Mouse (Mus musculus): Measurements from ENCODE around the gene Csgalnact2. TPM values are rescaled to one million over a fixed set of nuclear protein-coding genes. Genes with fewer than 3 reads are reported as not detected.

Csgalnact2 gene
- polyA plus RNA-seq, 1 experiment from 2014 or later, result 8.7 TPM

DNA sequence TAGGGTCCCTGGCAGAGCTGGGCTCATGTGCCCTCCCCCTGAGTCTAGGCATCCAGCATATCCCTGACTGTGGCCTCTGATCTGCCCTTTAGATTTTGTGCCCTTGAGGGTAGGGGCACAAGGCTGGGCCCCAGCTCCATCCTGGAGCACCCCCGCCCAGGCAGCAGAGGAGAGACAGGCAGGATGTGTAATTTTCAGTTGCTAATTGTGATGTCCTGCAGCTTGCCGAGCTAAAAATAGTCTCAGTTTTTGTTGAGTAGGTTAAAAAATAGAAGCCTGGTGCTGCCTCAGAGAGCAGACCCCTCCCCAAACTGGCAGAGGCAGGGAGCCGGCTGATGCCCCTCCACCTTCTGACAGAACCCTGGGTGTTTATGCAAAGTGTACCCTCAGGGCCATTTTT, 64.8 kb downstream of the Csgalnact2 start:
- no peak for DNase-seq (ENCODE audit: low spot score)
- H3K4me1 ChIP-seq (replicated peaks; ENCODE audit: control insufficient read depth, insufficient read depth, low read length), result no peaks in the 10 kb centered on the region
- H3K36me3 ChIP-seq (ENCODE audit: control insufficient read depth, insufficient read depth, low read length), result no peaks in the 10 kb centered on the region
- 69% methylated on average over 3 of the region's 3 CpGs for WGBS
- H3K4me3 ChIP-seq (ENCODE audit: low read depth, low read length), result no peak overlapping the region
- H3K9ac ChIP-seq (ENCODE audit: low read depth, low read length), result no peak overlapping the region
- no peaks in the 10 kb centered on the region for H3K9me3 ChIP-seq (ENCODE audit: control insufficient read depth, low read length)
- no peak overlapping the region for H3K4me2 ChIP-seq (replicated peaks; ENCODE audit: low read depth, low read length)
- no peak overlapping the region for H3K27ac ChIP-seq (ENCODE audit: low read depth, low read length)
- H3K27me3 ChIP-seq (ENCODE audit: control insufficient read depth, insufficient read depth, low read length), result no peaks in the 10 kb centered on the region
- ATAC-seq (ENCODE audit: low FRiP score), result no peak

DNA sequence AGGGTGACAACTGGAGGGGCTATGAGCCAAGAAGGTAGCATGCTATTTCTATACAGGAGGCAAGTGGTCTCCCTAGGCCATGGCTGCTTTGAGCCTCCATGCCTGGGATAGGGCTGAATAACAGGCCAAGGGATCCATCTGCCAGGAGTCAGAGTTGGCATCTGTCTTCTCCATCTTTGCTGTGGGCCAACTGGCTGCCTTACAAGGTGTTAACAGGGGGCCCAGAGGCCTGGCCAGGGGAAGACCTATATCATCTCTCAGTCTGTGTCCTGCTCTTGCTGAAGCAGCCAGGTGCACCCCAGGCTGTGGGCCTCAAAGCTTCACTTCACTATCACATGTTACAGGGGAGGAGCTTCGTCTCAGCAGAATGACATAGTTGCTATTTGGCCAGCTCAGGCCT, 66.8 kb downstream of the Csgalnact2 start:
- no peak for DNase-seq (ENCODE audit: low spot score)

DNA sequence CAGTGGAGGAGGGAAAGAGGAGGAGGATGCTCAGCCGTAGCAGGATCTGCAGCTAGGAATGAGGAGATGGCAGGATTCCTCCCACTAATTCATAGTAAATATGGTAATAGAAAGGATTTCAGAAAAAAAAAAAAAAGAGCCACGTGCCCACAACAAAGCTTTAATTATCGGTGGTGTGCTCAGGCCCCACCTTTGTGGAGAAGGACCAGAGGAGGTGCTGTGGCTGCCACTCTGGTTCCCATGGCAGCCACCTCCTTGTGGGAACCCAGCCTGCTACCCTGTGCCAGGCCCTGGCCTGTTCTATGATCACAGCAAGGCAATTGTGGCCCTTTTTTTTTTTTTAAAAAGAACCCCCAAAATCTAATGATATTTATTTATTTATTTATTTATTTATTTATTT, 67.5 kb downstream of the Csgalnact2 start:
- Histone ChIP-seq H3K4me1 (replicated peaks; ENCODE audit: control insufficient read depth, insufficient read depth, low read length) (no peaks in the 10 kb centered on the region; the same call in 1 of the 2 replicates), H3K27ac (ENCODE audit: low read depth, low read length) (no peak overlapping the region), H3K27me3 (ENCODE audit: control insufficient read depth, insufficient read depth, low read length) (peaks cover 5% of the 10 kb centered on the region), H3K9ac (ENCODE audit: low read depth, low read length) (no peak overlapping the region), H3K4me2 (replicated peaks; ENCODE audit: low read depth, low read length) (no peak overlapping the region), H3K4me3 (ENCODE audit: low read depth, low read length) (no peak overlapping the region), H3K36me3 (ENCODE audit: control insufficient read depth, insufficient read depth, low read length) (no peaks in the 10 kb centered on the region), H3K9me3 (ENCODE audit: control insufficient read depth, low read length) (no peaks in the 10 kb centered on the region)
- WGBS, result 83% methylated on average over 3 of the region's 3 CpGs
- DNase-seq (ENCODE audit: low spot score) (no peak), ATAC-seq (ENCODE audit: low FRiP score) (no peak)

More for the DNA sequence above, 66.8 kb downstream of the Csgalnact2 start:
- Histone ChIP-seq H3K27me3 (ENCODE audit: control insufficient read depth, insufficient read depth, low read length) (peaks cover 2% of the 10 kb centered on the region; the same call in 1 of the 2 replicates), H3K27ac (ENCODE audit: low read depth, low read length) (no peak overlapping the region), H3K9me3 (ENCODE audit: control insufficient read depth, low read length) (no peaks in the 10 kb centered on the region), H3K4me2 (replicated peaks; ENCODE audit: low read depth, low read length) (no peak overlapping the region), H3K9ac (ENCODE audit: low read depth, low read length) (no peak overlapping the region), H3K4me3 (ENCODE audit: low read depth, low read length) (no peak overlapping the region), H3K36me3 (ENCODE audit: control insufficient read depth, insufficient read depth, low read length) (no peaks in the 10 kb centered on the region), H3K4me1 (replicated peaks; ENCODE audit: control insufficient read depth, insufficient read depth, low read length) (no peaks in the 10 kb centered on the region)
- ATAC-seq (ENCODE audit: low FRiP score), result no peak
- 86% methylated on average over 1 of the region's 1 CpGs for WGBS

DNA sequence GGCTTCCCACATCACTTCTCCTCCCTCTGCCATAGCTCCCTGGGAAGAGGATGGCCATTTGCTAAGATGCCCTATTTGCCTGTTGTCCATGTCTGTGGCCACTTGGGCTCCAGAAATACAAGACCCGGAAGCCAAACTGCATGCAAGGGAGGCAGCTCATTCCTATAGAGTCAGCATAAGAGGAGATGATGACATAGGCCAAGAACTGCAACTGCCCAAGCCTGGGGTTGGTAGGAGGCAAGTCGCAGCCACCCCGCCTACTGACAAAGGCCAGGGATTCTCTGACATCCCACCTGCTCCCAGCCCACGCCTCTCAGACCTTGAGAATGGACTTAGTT, 68.0 kb downstream of the Csgalnact2 start:
- Histone ChIP-seq H3K36me3 (ENCODE audit: control insufficient read depth, insufficient read depth, low read length) (no peaks in the 10 kb centered on the region), H3K4me2 (replicated peaks; ENCODE audit: low read depth, low read length) (no peak overlapping the region), H3K4me3 (ENCODE audit: low read depth, low read length) (no peak overlapping the region), H3K9me3 (ENCODE audit: control insufficient read depth, low read length) (no peaks in the 10 kb centered on the region), H3K27me3 (ENCODE audit: control insufficient read depth, insufficient read depth, low read length) (peaks cover 5% of the 10 kb centered on the region), H3K9ac (ENCODE audit: low read depth, low read length) (no peak overlapping the region), H3K27ac (ENCODE audit: low read depth, low read length) (no peak overlapping the region), H3K4me1 (replicated peaks; ENCODE audit: control insufficient read depth, insufficient read depth, low read length) (no peaks in the 10 kb centered on the region; the same call in 1 of the 2 replicates)
- DNase-seq (ENCODE audit: low spot score) (no peak), ATAC-seq (ENCODE audit: low FRiP score) (no peak)
- 78% methylated on average over 4 of the region's 4 CpGs for whole genome bisulfite sequencing

DNA sequence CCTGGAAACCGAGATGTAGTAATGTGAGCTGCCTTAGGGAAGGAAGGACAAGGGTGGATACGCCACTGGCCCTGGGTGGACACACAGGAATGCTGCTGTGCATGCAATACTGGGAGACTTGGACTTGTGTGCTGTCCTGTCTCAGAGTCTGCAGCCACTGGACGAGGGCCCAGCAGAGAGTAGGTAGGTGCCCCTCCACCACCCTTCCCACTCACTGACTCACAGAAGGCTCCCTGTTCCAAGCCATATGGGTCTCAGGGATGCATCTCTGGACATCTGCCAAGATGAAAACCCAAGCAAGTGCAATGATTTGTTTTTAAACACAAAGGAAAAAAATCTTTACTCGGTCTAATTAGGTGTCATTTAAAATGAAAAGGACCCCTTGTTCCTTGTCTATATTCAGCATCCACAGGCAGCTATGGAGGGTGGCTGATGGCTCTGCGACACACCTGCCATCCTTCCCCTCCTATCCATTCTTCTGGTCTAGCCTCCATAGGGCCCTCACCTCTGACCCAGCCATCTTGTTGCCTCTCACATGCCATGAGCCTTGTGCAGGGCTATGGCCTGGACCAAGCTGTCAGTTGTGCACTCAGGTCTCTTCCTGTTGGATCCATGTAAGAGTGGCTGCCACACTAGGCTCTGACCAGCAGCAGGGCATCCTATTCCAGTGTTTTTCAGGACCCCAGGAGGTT, 68.5 kb downstream of the Csgalnact2 start:
- Histone ChIP-seq H3K4me1 (replicated peaks; ENCODE audit: control insufficient read depth, insufficient read depth, low read length) (peaks cover 4% of the 10 kb centered on the region; the same call in 1 of the 2 replicates), H3K4me2 (replicated peaks; ENCODE audit: low read depth, low read length) (no peak overlapping the region), H3K9ac (ENCODE audit: low read depth, low read length) (no peak overlapping the region), H3K4me3 (ENCODE audit: low read depth, low read length) (no peak overlapping the region), H3K27ac (ENCODE audit: low read depth, low read length) (no peak overlapping the region), H3K9me3 (ENCODE audit: control insufficient read depth, low read length) (no peaks in the 10 kb centered on the region), H3K36me3 (ENCODE audit: control insufficient read depth, insufficient read depth, low read length) (no peaks in the 10 kb centered on the region), H3K27me3 (ENCODE audit: control insufficient read depth, insufficient read depth, low read length) (peaks cover 10% of the 10 kb centered on the region)
- DNase-seq (ENCODE audit: low spot score) (no peak), ATAC-seq (ENCODE audit: low FRiP score) (no peak)
- WGBS, result 82% methylated on average over 5 of the region's 5 CpGs

DNA sequence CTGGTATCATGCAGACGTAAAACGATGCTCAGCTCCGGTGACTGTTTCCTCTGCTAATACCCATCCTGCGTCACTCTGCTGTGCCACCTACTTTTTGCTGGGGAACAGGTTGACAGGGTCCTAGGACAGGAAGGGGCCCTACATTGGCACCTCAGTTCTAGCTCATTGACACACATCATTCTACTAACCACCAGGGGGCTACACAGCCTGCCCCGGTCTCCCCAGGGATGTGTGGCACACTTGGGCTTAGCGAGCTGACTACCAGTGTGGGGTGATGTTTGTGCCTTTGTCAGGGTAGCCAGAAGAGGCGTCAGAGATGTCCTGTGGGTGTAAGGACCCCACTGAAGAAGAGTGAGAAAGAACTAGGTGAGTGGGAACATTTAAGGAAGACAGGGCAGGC, 71.2 kb downstream of the Csgalnact2 start:
- no peak overlapping the region for H3K9ac ChIP-seq (ENCODE audit: low read depth, low read length)
- H3K27ac ChIP-seq (ENCODE audit: low read depth, low read length), result no peak overlapping the region
- H3K4me1 ChIP-seq (replicated peaks; ENCODE audit: control insufficient read depth, insufficient read depth, low read length), result peaks cover 4% of the 10 kb centered on the region; the same call in 1 of the 2 replicates
- ATAC-seq (ENCODE audit: low FRiP score) (no peak), DNase-seq (ENCODE audit: low spot score) (no peak)
- H3K9me3 ChIP-seq (ENCODE audit: control insufficient read depth, low read length), result no peaks in the 10 kb centered on the region
- no peak overlapping the region for H3K4me3 ChIP-seq (ENCODE audit: low read depth, low read length)
- WGBS, result 69% methylated on average over 7 of the region's 7 CpGs
- no peak overlapping the region for H3K4me2 ChIP-seq (replicated peaks; ENCODE audit: low read depth, low read length)
- H3K27me3 ChIP-seq (ENCODE audit: control insufficient read depth, insufficient read depth, low read length), result peaks cover 12% of the 10 kb centered on the region
- no peaks in the 10 kb centered on the region for H3K36me3 ChIP-seq (ENCODE audit: control insufficient read depth, insufficient read depth, low read length)

DNA sequence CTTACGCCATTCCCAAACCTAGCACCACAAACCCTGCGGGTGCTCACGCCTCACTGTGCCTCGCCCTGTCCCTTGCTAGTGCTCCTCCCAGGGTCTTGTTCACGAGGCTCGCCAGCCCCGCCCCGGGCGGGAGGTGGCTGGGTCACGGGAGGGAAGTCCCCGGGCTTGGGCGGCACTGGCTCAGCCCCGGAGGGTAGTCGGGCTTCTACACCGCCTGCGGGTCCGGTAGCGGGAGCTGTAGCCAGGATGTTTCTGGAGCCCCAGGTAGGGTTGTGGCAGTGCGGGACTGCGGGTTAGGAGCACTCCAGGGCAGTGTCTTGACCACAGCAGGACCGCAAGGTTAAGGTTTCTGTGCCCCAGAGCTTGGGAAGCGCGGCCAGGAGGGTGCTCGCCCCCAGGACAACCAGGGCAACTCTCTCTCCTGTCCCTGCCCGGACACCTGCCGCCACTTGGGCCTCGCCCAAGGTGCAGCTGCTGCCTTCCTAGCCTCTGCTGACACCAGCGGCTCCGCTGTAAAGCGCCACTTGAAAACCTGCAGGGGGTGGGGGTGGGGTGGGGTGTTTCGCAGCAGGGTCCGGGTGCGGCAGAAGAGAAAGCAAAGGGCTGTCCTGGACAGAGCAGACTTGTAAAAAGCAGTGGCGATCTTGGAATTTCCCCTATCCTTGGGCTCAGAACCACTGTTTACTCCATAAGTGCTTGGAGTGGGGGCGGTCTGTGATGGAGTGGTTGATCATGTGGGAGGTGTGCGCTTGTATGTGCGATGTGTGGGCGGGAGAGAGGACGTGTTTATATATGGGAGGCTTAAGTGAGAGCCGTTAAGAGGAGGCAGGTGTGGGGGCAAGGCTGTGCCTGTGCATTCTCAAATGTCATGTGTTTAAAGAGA, 72.5 kb downstream of the Csgalnact2 start:
- no peaks in the 10 kb centered on the region for H3K36me3 ChIP-seq (ENCODE audit: control insufficient read depth, insufficient read depth, low read length)
- WGBS, result 2% methylated on average over 36 of the region's 40 CpGs

DNA sequence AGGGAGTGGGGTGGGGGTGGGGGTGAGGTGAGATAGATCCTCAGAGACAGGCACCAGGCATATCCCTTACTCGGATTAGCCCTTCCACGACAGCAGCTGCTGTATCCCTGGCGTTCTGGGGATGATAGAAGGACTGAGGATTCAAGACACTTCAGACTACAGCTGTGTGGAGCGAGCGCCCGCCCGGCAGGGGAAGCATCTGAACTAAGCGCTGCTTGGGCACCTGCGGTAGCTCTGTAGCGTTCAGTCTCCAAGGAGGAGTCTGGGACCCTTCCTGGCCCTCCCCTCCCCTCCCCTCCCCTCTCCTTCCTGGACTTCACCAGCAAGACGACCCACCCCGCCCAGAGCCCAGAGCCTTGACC, 73.1 kb downstream of the Csgalnact2 start:
- Histone ChIP-seq H3K27ac (ENCODE audit: low read depth, low read length) (no peak overlapping the region), H3K9me3 (ENCODE audit: control insufficient read depth, low read length) (no peaks in the 10 kb centered on the region), H3K9ac (ENCODE audit: low read depth, low read length) (peak overlapping the region; percentile 43; the same call in 1 of the 2 replicates), H3K4me2 (replicated peaks; ENCODE audit: low read depth, low read length) (peak overlapping the region; percentile 97), H3K36me3 (ENCODE audit: control insufficient read depth, insufficient read depth, low read length) (no peaks in the 10 kb centered on the region), H3K4me1 (replicated peaks; ENCODE audit: control insufficient read depth, insufficient read depth, low read length) (peaks cover 4% of the 10 kb centered on the region; the same call in 1 of the 2 replicates), H3K27me3 (ENCODE audit: control insufficient read depth, insufficient read depth, low read length) (peaks cover 12% of the 10 kb centered on the region), H3K4me3 (ENCODE audit: low read depth, low read length) (peak overlapping the region; percentile 42)
- ATAC-seq (ENCODE audit: low FRiP score) (peak; percentile 52), DNase-seq (ENCODE audit: low spot score) (peak; percentile 64)
- under 1% methylated on average over 10 of the region's 12 CpGs for WGBS

More for the DNA sequence above, 72.5 kb downstream of the Csgalnact2 start:
- Histone ChIP-seq H3K27me3 (ENCODE audit: control insufficient read depth, insufficient read depth, low read length) (peaks cover 12% of the 10 kb centered on the region), H3K9me3 (ENCODE audit: control insufficient read depth, low read length) (no peaks in the 10 kb centered on the region), H3K4me3 (ENCODE audit: low read depth, low read length) (peak overlapping the region; percentile 42), H3K27ac (ENCODE audit: low read depth, low read length) (no peak overlapping the region), H3K4me2 (replicated peaks; ENCODE audit: low read depth, low read length) (peak overlapping the region; percentile 97), H3K4me1 (replicated peaks; ENCODE audit: control insufficient read depth, insufficient read depth, low read length) (peaks cover 4% of the 10 kb centered on the region; the same call in 1 of the 2 replicates), H3K9ac (ENCODE audit: low read depth, low read length) (peak overlapping the region; percentile 43)
- peak; percentile 62; the same call in 1 of the 2 replicates for ATAC-seq (ENCODE audit: low FRiP score)
- DNase-seq (ENCODE audit: low spot score), result peak; percentile 30

Data from hindbrain, embryonic 11.5 days (tissue).